Mouse (Mus musculus): ENCODE measurements around the gene Zfp940. TPM values are rescaled to one million over a fixed set of nuclear protein-coding genes. Genes with fewer than 3 reads are reported as not detected.

Gene Zfp940
- total and polyA plus RNA-seq, 3 experiments, result 10.9 to 16.5 (median 13.3) TPM

DNA sequence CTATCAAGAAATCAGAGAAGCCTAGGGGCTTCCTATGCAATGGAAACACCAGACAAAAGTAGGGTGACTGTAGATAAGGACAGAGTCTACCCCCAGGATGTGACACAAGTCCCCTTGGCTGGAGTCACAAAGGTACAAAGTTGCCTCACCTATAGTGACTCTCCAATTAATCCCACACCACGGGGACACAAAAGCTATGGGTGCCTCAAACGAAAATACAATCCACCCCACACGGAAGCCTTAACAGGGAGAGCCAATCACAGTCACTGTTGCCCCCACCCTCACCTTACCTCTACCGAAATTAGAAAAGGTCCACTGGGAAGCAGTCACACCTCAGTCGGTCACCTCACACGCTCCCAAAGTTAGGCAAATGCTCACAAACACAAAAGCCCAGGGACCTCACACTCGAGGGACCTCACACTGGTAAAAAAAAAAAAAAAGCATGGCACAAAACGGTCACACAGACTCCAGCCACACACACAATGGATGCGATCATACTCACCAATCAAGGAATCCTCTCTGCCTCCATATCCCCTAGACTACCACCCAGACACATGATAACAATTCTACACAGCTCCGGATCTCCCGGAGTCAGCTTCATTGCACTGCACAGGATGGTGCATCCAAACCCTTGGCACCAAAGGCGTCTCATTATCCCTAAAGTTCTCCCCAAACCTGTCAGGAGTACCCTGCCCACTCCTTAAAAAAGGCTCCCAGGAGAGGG, 38.2 kb downstream of the Zfp940 start:
- Histone ChIP-seq H3K27ac (ENCODE audit: insufficient read depth, low read depth) (no peak overlapping the region), H3K36me3 (replicated peaks in 1 of 2; ENCODE audit: control insufficient read depth in 1 of 2, insufficient read depth in 1 of 2, low read length in 1 of 2) (peaks cover 0 to 11% of the 10 kb centered on the region in 2 experiments), H3K4me3 (replicated peaks in 1 of 3; ENCODE audit: low read depth in 2 of 3, low read length in 2 of 3, poor library complexity in 1 of 3) (peak overlapping the region; percentile 60 to 98 (median 88)), H3K4me2 (ENCODE audit: insufficient read depth, low read depth, poor library complexity, severe bottlenecking) (peak overlapping the region; percentile 98), H3K79me2 (replicated peaks; ENCODE audit: control insufficient read depth, extremely low read depth, insufficient read depth, poor library complexity, severe bottlenecking) (peaks cover 14% of the 10 kb centered on the region), H3K27me3 (replicated peaks) (no peaks in the 10 kb centered on the region), H3K9me3 (replicated peaks; ENCODE audit: low read length) (no peaks in the 10 kb centered on the region), H3K9ac (ENCODE audit: insufficient read depth, low read depth) (peak overlapping the region; percentile 77), H3K4me1 (ENCODE audit: control insufficient read depth in 1 of 2, insufficient read depth in 2 of 2) (peaks cover 9 to 40% of the 10 kb centered on the region in 2 experiments)
- in situ Hi-C loops (cut with MboI; ENCODE audit: low pct_ligation_motif_present, low pct_unique_long_range_greater_than_20kb, low sequenced_read_pairs) (no loop called here), dilution Hi-C loops (cut with MboI; ENCODE audit: extremely low pct_ligation_motif_present, extremely low pct_unique_long_range_greater_than_20kb, low sequenced_read_pairs) (no loop called here)
- DNase-seq (ENCODE audit: extremely low read depth), result peak; percentile 17
- TF ChIP-seq CHD1 (IDR thresholded peaks at IDR 0.05; ENCODE audit: low read depth, low read length) (0 out of 2 replicates have a peak, but pooled peaks have one; percentile 41), ZNF384 (IDR thresholded peaks at IDR 0.05; ENCODE audit: low read depth, low read length) (peak; percentile 55; the same call in 1 of the 2 replicates), CHD2 (IDR thresholded peaks at IDR 0.05; ENCODE audit: low read length) (no peak), MAFK (IDR thresholded peaks at IDR 0.05; ENCODE audit: insufficient replicate concordance, low read length) (no peak), RCOR1 (conservative IDR thresholded peaks at IDR 0.05; ENCODE audit: low read depth, low read length) (no peak), ELF1 (IDR thresholded peaks at IDR 0.05; ENCODE audit: low read depth, low read length) (no peak)

DNA sequence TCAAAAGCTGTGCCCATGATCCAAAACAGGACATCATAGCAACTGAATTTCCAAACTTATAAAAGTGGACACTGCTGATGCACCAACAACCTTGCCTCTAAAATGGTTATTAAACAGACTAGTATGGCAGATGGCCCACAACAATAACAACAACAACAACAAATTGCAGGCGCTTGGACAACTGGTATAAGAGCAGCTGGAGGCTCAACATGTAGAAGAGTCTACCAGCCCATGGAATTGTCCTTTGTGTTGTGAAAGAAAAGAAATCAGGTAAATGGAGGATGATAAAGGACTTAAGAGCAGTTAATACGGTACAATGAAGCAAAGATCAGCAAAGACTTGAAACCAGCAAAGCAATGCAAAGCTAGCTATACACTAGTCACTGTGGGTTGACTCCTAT, 39.1 kb downstream of the Zfp940 start:
- in situ Hi-C loops (cut with MboI; ENCODE audit: low pct_ligation_motif_present, low pct_unique_long_range_greater_than_20kb, low sequenced_read_pairs) (no loop called here), dilution Hi-C loops (cut with MboI; ENCODE audit: extremely low pct_ligation_motif_present, extremely low pct_unique_long_range_greater_than_20kb, low sequenced_read_pairs) (no loop called here)
- no peak overlapping the region for H3K27ac ChIP-seq (ENCODE audit: insufficient read depth, low read depth)
- TF ChIP-seq RAD21 (IDR thresholded peaks at IDR 0.05; ENCODE audit: low read depth, low read length) (no peak), TCF12 (IDR thresholded peaks at IDR 0.05; ENCODE audit: low read depth, low read length) (no peak), ZNF384 (IDR thresholded peaks at IDR 0.05; ENCODE audit: low read depth, low read length) (no peak), JUND (conservative IDR thresholded peaks at IDR 0.05; ENCODE audit: low read depth, low read length) (no peak), ZC3H11A (IDR thresholded peaks at IDR 0.05; ENCODE audit: low read depth, low read length) (no peak), SIN3A (IDR thresholded peaks at IDR 0.05; ENCODE audit: low read length) (no peak), JUN (IDR thresholded peaks at IDR 0.05; ENCODE audit: insufficient read depth, low read depth, low read length) (no peak), ELF1 (IDR thresholded peaks at IDR 0.05; ENCODE audit: low read depth, low read length) (no peak), MXI1 (IDR thresholded peaks at IDR 0.05; ENCODE audit: low read depth, low read length) (no peak), TBP (conservative IDR thresholded peaks at IDR 0.05; ENCODE audit: low read depth, low read length) (no peak), ETS1 (conservative IDR thresholded peaks at IDR 0.05; ENCODE audit: low read depth, low read length) (no peak), BHLHE40 (IDR thresholded peaks at IDR 0.05; ENCODE audit: low read depth, low read length) (no peak), ZKSCAN1 (IDR thresholded peaks at IDR 0.05; ENCODE audit: borderline replicate concordance, low read depth, low read length) (no peak), E2F4 (IDR thresholded peaks at IDR 0.05; ENCODE audit: insufficient replicate concordance, low read depth, low read length) (no peak)
- H3K27me3 ChIP-seq (replicated peaks), result no peaks in the 10 kb centered on the region
- peaks cover 0 to 9% of the 10 kb centered on the region in 2 experiments for H3K36me3 ChIP-seq (replicated peaks in 1 of 2; ENCODE audit: control insufficient read depth in 1 of 2, insufficient read depth in 1 of 2, low read length in 1 of 2)
- H3K79me2 ChIP-seq (replicated peaks; ENCODE audit: control insufficient read depth, extremely low read depth, insufficient read depth, poor library complexity, severe bottlenecking), result peaks cover 9% of the 10 kb centered on the region
- no peak overlapping the region for H3K4me3 ChIP-seq (replicated peaks in 1 of 3; ENCODE audit: low read depth in 2 of 3, low read length in 2 of 3, poor library complexity in 1 of 3)
- peaks cover 9 to 36% of the 10 kb centered on the region in 2 experiments for H3K4me1 ChIP-seq (ENCODE audit: control insufficient read depth in 1 of 2, insufficient read depth in 2 of 2)
- H3K9ac ChIP-seq (ENCODE audit: insufficient read depth, low read depth), result no peak overlapping the region
- no peak for DNase-seq (ENCODE audit: extremely low read depth)
- H3K9me3 ChIP-seq (replicated peaks; ENCODE audit: low read length), result no peaks in the 10 kb centered on the region
- no peak overlapping the region for H3K4me2 ChIP-seq (ENCODE audit: insufficient read depth, low read depth, poor library complexity, severe bottlenecking)
